Mouse (Mus musculus) heart, embryonic 16.5 days (tissue): Measurements from ENCODE around the gene Cluh. TPM values are rescaled to one million over a fixed set of nuclear protein-coding genes. Genes with fewer than 3 reads are reported as not detected.

ENCODE experiments used
- ATAC-seq: fragments of 200-750 bp; cut with Nextera tagmentation; replicated peaks from 2 replicates; pipeline ENCODE4 v1.8.0; 2017; ENCODE audit warnings: moderate number of reproducible peaks; ENCODE audit not compliant: insufficient read depth, low FRiP score; ENCODE audit errors: extremely low read depth
- H3K27ac ChIP-seq: fragments of 300-500 bp; sonication (generic); 2 replicates; pipeline ENCODE4 v1.5.1; 2014; ENCODE audit warnings: mild to moderate bottlenecking, low read length, control low read depth, moderate library complexity
- H3K27me3 ChIP-seq: fragments of 300-500 bp; sonication (generic); 2 replicates; pipeline ENCODE4 v1.6.1; 2014; ENCODE audit warnings: low read length, mixed read lengths; ENCODE audit not compliant: control insufficient read depth, insufficient read depth
- H3K36me3 ChIP-seq: fragments of 300-500 bp; sonication (generic); 2 replicates; pipeline ENCODE4 v1.6.1; 2014; ENCODE audit not compliant: control insufficient read depth, insufficient read depth
- H3K4me1 ChIP-seq: fragments of 300-500 bp; sonication (generic); 2 replicates; pipeline ENCODE4 v1.6.1; 2014; ENCODE audit warnings: low read length, mixed read lengths; ENCODE audit not compliant: control insufficient read depth, insufficient read depth
- H3K4me2 ChIP-seq: fragments of 300-500 bp; sonication (generic); 2 replicates; pipeline ENCODE4 v1.6.1; 2014; ENCODE audit warnings: low read depth, mild to moderate bottlenecking, control low read depth, low read length
- H3K4me3 ChIP-seq: fragments of 300-500 bp; sonication (generic); 2 replicates; pipeline ENCODE4 v1.5.1; 2014; ENCODE audit warnings: mild to moderate bottlenecking, control low read depth, low read length
- H3K9ac ChIP-seq: fragments of 300-500 bp; sonication (generic); 2 replicates; pipeline ENCODE4 v1.6.1; 2014; ENCODE audit warnings: low read length, control low read depth
- H3K9me3 ChIP-seq: fragments of 300-500 bp; sonication (generic); replicated peaks from 2 replicates; pipeline ENCODE4 v1.6.1; 2016; ENCODE audit warnings: low read length; ENCODE audit not compliant: control insufficient read depth
- WGBS: fragments of 180-500 bp; shearing (Covaris S2); extraction: QIAGEN DNeasy Blood & Tissue Kit; methylation state at CpG from one replicate; pipeline ENCODE4 v1.1.7; 2014; 5-methylcytosine and 5-hydroxymethylcytosine counted together
- polyA plus RNA-seq: library from polyadenylated mRNA; unstranded; fragments of >200 nt; fragmentation: Nextera tagmentation; extraction: Ambion mirVana; gene quantifications from 2 replicates; pipeline ENCODE4 v1.2.1, GENCODE M21; 2015

The Cluh gene
- polyA plus RNA-seq, 1 experiment from 2014 or later = 63.0 TPM

GRCm38 (mm10) chr11:74666776-74667581 lies 17.7 kb downstream of the Cluh start:
- Histone ChIP-seq H3K27me3 (no peaks in the 10 kb centered on the region), H3K9ac (no peak overlapping the region), H3K9me3 (no peaks in the 10 kb centered on the region), H3K4me3 (no peak overlapping the region), H3K4me1 (no peaks in the 10 kb centered on the region), H3K27ac (no peak overlapping the region), H3K36me3 (peaks cover 79% of the 10 kb centered on the region), H3K4me2 (no peak overlapping the region)
- no peak for ATAC-seq
- 92% methylated on average over 14 of the region's 14 CpGs for WGBS

- Histone ChIP-seq H3K4me3 (no peak overlapping the region), H3K4me1 (no peaks in the 10 kb centered on the region), H3K9ac (no peak overlapping the region), H3K27ac (no peak overlapping the region), H3K4me2 (no peak overlapping the region), H3K36me3 (peaks cover 73% of the 10 kb centered on the region), H3K9me3 (no peaks in the 10 kb centered on the region), H3K27me3 (no peaks in the 10 kb centered on the region)
- 96% methylated on average over 13 of the region's 13 CpGs for WGBS
- no peak for ATAC-seq
These were observed 18.3 kb downstream of the Cluh start for GRCm38 (mm10) chr11:74667582-74668010.

GRCm38 (mm10) chr11:74668466-74668865 lies 19.2 kb downstream of the Cluh start:
- Histone ChIP-seq H3K9ac (no peak overlapping the region), H3K4me3 (no peak overlapping the region), H3K36me3 (peaks cover 66% of the 10 kb centered on the region), H3K4me2 (no peak overlapping the region), H3K27ac (no peak overlapping the region), H3K27me3 (no peaks in the 10 kb centered on the region), H3K4me1 (no peaks in the 10 kb centered on the region; the same call in 1 of the 2 replicates), H3K9me3 (no peaks in the 10 kb centered on the region)
- no peak for ATAC-seq
- 87% methylated on average over 5 of the region's 5 CpGs for WGBS

GRCm38 (mm10) chr11:74668971-74669370 lies 19.7 kb downstream of the Cluh start:
- no peaks in the 10 kb centered on the region; the same call in 1 of the 2 replicates for H3K4me1 ChIP-seq
- H3K9ac ChIP-seq = no peak overlapping the region
- no peak overlapping the region for H3K4me3 ChIP-seq
- ATAC-seq = no peak
- no peak overlapping the region for H3K4me2 ChIP-seq
- WGBS = 82% methylated on average over 2 of the region's 2 CpGs
- H3K9me3 ChIP-seq = no peaks in the 10 kb centered on the region
- peaks cover 61% of the 10 kb centered on the region for H3K36me3 ChIP-seq
- H3K27me3 ChIP-seq = no peaks in the 10 kb centered on the region
- H3K27ac ChIP-seq = no peak overlapping the region

GRCm38 (mm10) chr11:74670151-74670550 lies 20.9 kb downstream of the Cluh start:
- Histone ChIP-seq H3K36me3 (peaks cover 58% of the 10 kb centered on the region), H3K9me3 (no peaks in the 10 kb centered on the region)

GRCm38 (mm10) chr11:74671013-74671412 lies 21.7 kb downstream of the Cluh start:
- Histone ChIP-seq H3K27ac (no peak overlapping the region), H3K9me3 (no peaks in the 10 kb centered on the region), H3K4me1 (no peaks in the 10 kb centered on the region; the same call in 1 of the 2 replicates), H3K4me3 (no peak overlapping the region), H3K9ac (no peak overlapping the region), H3K4me2 (no peak overlapping the region), H3K27me3 (no peaks in the 10 kb centered on the region), H3K36me3 (peaks cover 53% of the 10 kb centered on the region)
- ATAC-seq = no peak
- 97% methylated on average over 1 of the region's 1 CpGs for WGBS

More at GRCm38 (mm10) chr11:74670151-74670550, 20.9 kb downstream of the Cluh start:
- no peak for ATAC-seq
- Histone ChIP-seq H3K27me3 (no peaks in the 10 kb centered on the region), H3K4me1 (no peaks in the 10 kb centered on the region; the same call in 1 of the 2 replicates), H3K4me2 (no peak overlapping the region), H3K4me3 (no peak overlapping the region), H3K9ac (no peak overlapping the region), H3K27ac (no peak overlapping the region)

- no peak for ATAC-seq
- H3K36me3 ChIP-seq = peaks cover 45% of the 10 kb centered on the region
These were observed 22.5 kb downstream of the Cluh start for GRCm38 (mm10) chr11:74671839-74672238.

GRCm38 (mm10) chr11:74672901-74673513 lies 23.7 kb downstream of the Cluh start:
- no peak; the same call in 1 of the 2 replicates for ATAC-seq
- WGBS = 71% methylated on average over 6 of the region's 6 CpGs
- Histone ChIP-seq H3K27me3 (no peaks in the 10 kb centered on the region), H3K36me3 (peaks cover 33% of the 10 kb centered on the region), H3K27ac (0 out of 2 replicates have a peak overlapping the region, but pooled peaks have one; percentile 23), H3K4me2 (no peak overlapping the region), H3K9ac (no peak overlapping the region), H3K4me1 (no peaks in the 10 kb centered on the region; the same call in 1 of the 2 replicates), H3K9me3 (no peaks in the 10 kb centered on the region), H3K4me3 (no peak overlapping the region)

More at GRCm38 (mm10) chr11:74671839-74672238, 22.5 kb downstream of the Cluh start:
- whole genome bisulfite sequencing = 79% methylated on average over 5 of the region's 5 CpGs
- H3K27me3 ChIP-seq = no peaks in the 10 kb centered on the region
- no peak overlapping the region for H3K27ac ChIP-seq
- H3K4me3 ChIP-seq = no peak overlapping the region
- H3K4me1 ChIP-seq = no peaks in the 10 kb centered on the region; the same call in 1 of the 2 replicates
- H3K4me2 ChIP-seq = no peak overlapping the region
- H3K9ac ChIP-seq = no peak overlapping the region
- H3K9me3 ChIP-seq = no peaks in the 10 kb centered on the region

GRCm38 (mm10) chr11:74673561-74673960 lies 24.3 kb downstream of the Cluh start:
- H3K4me2 ChIP-seq = no peak overlapping the region
- no peaks in the 10 kb centered on the region; the same call in 1 of the 2 replicates for H3K4me1 ChIP-seq
- no peaks in the 10 kb centered on the region for H3K27me3 ChIP-seq
- no peak overlapping the region for H3K9ac ChIP-seq
- ATAC-seq = no peak
- H3K4me3 ChIP-seq = no peak overlapping the region
- 0 out of 2 replicates have a peak overlapping the region, but pooled peaks have one; percentile 23 for H3K27ac ChIP-seq
- H3K9me3 ChIP-seq = no peaks in the 10 kb centered on the region
- peaks cover 33% of the 10 kb centered on the region for H3K36me3 ChIP-seq
- WGBS = 73% methylated on average over 1 of the region's 1 CpGs
